Mouse (Mus musculus): ENCODE measurements at regions not wholly inside any gene's neighbourhood (a gene's known extent, or its start where the extent isn't known, plus 50 kb on each side); places are given as distances from the start of the nearest gene placed in this dataset.

DNA sequence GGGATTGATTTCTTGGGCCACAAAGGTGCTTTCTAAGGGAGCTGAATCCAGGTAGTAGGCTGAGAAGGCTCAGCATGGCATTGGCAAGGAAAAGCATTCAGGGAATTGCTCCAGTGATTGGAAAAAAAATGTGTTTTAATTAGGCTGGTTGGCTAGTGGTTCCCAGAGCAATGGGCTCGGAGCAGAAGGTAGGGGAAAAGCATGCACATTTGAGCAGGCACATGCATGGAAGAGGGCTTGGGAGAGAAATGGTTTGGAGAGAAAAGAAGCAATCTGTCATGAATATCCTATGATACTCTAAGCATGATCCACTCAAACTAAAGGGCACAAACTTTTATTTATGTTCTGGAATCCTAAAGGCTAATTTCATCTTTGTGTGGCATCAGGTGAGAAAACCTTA, 150.9 kb upstream of the Ppargc1a start:
- WGBS = 58% methylated on average over 1 of the region's 1 CpGs
- Histone ChIP-seq H3K4me3 (no peak overlapping the region), H3K27me3 (no peaks in the 10 kb centered on the region), H3K27ac (replicated peaks) (no peak overlapping the region), H3K36me3 (no peaks in the 10 kb centered on the region), H3K9me3 (no peaks in the 10 kb centered on the region), H3K4me2 (replicated peaks) (no peak overlapping the region), H3K9ac (replicated peaks) (no peak overlapping the region), H3K4me1 (no peaks in the 10 kb centered on the region)
- ATAC-seq (replicated peaks) = no peak

DNA sequence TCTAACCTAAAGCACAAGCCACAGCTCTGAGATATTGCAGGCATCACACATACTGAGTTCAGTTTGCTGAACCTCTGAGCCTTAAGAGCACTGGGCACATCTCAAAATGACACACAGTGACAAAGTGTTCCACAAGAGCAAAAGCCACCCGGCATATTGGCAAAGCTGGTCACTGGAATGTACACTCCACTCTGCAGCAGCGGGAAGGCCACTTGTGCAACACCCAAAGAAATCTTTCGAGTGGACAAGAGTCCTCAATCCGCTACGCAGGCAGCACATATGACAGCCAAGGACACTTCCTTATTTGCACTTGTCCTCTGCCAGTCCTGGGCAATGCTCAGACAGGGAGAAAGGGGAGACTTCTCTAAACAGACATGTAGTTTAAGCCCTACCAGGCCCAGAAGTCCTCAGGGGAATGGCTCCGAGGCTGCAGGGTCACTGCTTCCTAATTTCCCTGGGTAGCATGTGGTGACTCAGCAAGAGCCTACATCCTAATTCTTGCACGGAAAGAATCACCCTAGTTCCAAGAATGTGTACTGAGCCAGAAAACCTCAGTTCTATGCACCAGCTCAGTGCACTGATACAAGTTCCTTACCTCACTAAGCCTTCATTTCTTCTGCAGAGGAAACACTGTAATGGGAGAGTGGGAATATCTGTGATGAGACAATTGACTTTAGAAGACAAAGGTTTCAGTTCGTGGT, 144.5 kb upstream of the Ppargc1a start:
- Histone ChIP-seq H3K27ac (replicated peaks) (no peak overlapping the region), H3K4me3 (no peak overlapping the region), H3K9me3 (no peaks in the 10 kb centered on the region), H3K36me3 (no peaks in the 10 kb centered on the region), H3K4me1 (no peaks in the 10 kb centered on the region), H3K9ac (replicated peaks) (no peak overlapping the region), H3K4me2 (replicated peaks) (no peak overlapping the region), H3K27me3 (no peaks in the 10 kb centered on the region)
- 85% methylated on average over 8 of the region's 8 CpGs for WGBS
- no peak for ATAC-seq (replicated peaks)

GRCm38 (mm10) chr5:51710664-51711063, 143.1 kb upstream of the Ppargc1a start:
- Histone ChIP-seq H3K27me3 (no peaks in the 10 kb centered on the region), H3K9me3 (no peaks in the 10 kb centered on the region), H3K9ac (replicated peaks) (no peak overlapping the region), H3K4me2 (replicated peaks) (no peak overlapping the region), H3K27ac (replicated peaks) (no peak overlapping the region), H3K36me3 (no peaks in the 10 kb centered on the region), H3K4me1 (no peaks in the 10 kb centered on the region), H3K4me3 (no peak overlapping the region)
- ATAC-seq (replicated peaks) = no peak
- 89% methylated on average over 4 of the region's 4 CpGs for WGBS

DNA sequence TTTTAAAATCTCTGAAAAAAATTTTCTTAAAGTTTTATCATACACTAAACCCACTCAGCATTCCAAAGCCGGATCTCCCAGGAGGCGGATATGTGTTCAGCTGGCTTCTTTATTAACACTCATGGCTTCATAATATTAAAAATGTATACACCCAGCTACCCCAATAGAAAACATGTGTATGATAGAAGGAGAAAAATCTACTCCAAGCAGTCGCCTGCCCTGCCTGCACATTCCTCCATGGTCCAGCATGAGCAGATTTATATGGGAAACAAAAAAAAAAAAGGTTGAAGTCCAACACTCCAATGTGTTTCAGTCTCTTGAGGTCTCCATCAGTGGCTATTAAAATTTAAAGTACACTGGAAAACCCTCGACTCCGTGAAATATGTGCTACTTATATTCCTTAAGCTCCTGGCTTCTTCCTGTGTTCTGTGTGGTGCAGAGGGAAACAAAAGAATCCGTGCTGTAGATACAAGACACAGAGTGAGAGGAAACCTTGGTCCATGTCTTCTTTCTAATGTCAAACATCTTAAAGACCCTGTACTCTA, 142.0 kb upstream of the Ppargc1a start:
- H3K27ac ChIP-seq (replicated peaks) = no peak overlapping the region
- whole genome bisulfite sequencing = 89% methylated on average over 6 of the region's 6 CpGs
- ATAC-seq (replicated peaks) = no peak
- H3K36me3 ChIP-seq = no peaks in the 10 kb centered on the region
- H3K9ac ChIP-seq (replicated peaks) = no peak overlapping the region
- no peaks in the 10 kb centered on the region for H3K9me3 ChIP-seq
- no peaks in the 10 kb centered on the region for H3K27me3 ChIP-seq
- H3K4me2 ChIP-seq (replicated peaks) = no peak overlapping the region
- no peak overlapping the region for H3K4me3 ChIP-seq
- H3K4me1 ChIP-seq = no peaks in the 10 kb centered on the region

GRCm38 (mm10) chr5:51679884-51680283, 112.4 kb upstream of the Ppargc1a start:
- Histone ChIP-seq H3K4me1 (no peaks in the 10 kb centered on the region), H3K9me3 (no peaks in the 10 kb centered on the region), H3K36me3 (no peaks in the 10 kb centered on the region), H3K27me3 (no peaks in the 10 kb centered on the region), H3K9ac (replicated peaks) (no peak overlapping the region), H3K4me3 (no peak overlapping the region), H3K27ac (replicated peaks) (no peak overlapping the region), H3K4me2 (replicated peaks) (no peak overlapping the region)
- ATAC-seq (replicated peaks) = peak; percentile 66
- WGBS = 37% methylated on average over 4 of the region's 4 CpGs

DNA sequence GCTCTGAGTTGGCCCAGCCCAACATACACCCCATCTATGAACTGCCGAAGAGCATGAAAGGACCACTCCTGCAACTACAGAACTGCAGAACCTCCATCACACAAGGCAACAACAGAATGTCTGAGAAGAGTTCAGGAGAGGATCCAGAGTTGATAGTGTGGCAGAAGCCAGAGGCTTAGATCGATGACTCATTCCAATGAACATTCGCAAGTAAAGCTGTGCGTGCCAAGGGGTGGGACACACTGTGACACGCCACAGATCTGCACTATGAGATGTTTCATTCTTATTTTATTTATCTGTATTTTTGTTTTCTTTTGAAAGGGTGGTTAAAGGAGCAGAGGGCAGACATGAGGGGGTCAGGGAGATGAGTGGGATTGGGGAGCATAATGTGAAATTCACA, 103.7 kb upstream of the Ppargc1a start:
- Histone ChIP-seq H3K27ac (replicated peaks) (no peak overlapping the region), H3K9ac (replicated peaks) (no peak overlapping the region), H3K9me3 (no peaks in the 10 kb centered on the region), H3K4me3 (no peak overlapping the region), H3K4me2 (replicated peaks) (no peak overlapping the region), H3K36me3 (no peaks in the 10 kb centered on the region), H3K4me1 (no peaks in the 10 kb centered on the region), H3K27me3 (no peaks in the 10 kb centered on the region)
- no peak for ATAC-seq (replicated peaks)
- WGBS = 94% methylated on average over 5 of the region's 5 CpGs

DNA sequence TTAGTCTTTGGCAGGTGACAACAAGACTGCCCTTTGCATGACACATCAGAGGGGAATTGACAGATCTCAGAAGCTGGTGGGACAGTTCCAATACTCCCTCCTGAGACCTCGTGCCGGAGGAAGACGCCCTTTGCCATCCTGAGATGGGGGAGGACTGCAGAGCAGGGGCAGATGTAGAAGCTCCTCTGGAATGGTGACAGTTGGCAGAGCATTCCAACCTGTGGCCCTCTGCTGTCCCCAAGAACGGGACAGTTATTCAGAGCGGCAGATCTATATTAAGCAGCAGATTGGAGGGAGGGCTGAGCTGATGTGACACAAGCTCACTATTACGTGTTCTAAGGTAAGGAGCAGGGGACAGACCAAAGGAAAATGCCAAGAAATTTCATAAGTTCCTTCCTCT, 97.7 kb upstream of the Ppargc1a start:
- no peaks in the 10 kb centered on the region for H3K27me3 ChIP-seq
- no peaks in the 10 kb centered on the region for H3K9me3 ChIP-seq
- no peak overlapping the region for H3K4me3 ChIP-seq
- no peak overlapping the region for H3K27ac ChIP-seq (replicated peaks)
- no peak overlapping the region for H3K9ac ChIP-seq (replicated peaks)
- WGBS = 84% methylated on average over 6 of the region's 6 CpGs
- no peaks in the 10 kb centered on the region for H3K4me1 ChIP-seq
- no peak for ATAC-seq (replicated peaks)
- no peak overlapping the region for H3K4me2 ChIP-seq (replicated peaks)
- no peaks in the 10 kb centered on the region for H3K36me3 ChIP-seq

DNA sequence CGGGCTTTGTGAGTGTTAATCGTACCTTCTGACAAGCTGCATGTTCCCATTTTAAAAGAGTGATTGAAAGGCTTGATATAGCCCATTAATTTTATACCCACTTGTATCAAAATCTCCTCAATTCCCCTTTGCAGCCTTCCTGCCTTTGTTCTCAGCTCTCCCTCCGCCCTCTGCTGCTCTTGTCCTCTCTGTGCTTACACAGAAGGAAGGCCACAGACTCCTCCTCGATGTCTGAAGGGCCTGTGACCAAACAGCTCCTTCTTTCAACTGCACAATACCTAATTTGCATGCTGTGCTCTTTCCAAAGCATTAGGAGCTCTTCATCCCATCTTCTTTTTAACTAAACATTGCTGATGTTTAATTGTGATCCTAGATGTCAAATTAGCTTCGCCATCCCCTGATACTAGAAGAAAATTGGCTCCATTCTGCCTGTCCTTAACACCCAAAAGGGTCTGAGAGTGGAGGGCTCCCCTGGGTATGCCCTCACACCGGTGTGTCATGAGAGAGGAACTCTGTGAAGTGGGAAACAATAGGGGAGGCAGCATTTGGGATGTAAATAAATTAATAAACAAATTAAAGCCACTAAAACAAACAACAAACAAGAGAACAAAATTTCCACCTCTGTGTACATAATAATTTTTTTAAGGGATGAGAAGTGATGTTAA, 90.8 kb upstream of the Ppargc1a start:
- Histone ChIP-seq H3K9me3 (no peaks in the 10 kb centered on the region), H3K9ac (replicated peaks) (no peak overlapping the region), H3K4me1 (no peaks in the 10 kb centered on the region), H3K36me3 (no peaks in the 10 kb centered on the region), H3K27me3 (no peaks in the 10 kb centered on the region), H3K4me2 (replicated peaks) (no peak overlapping the region), H3K27ac (replicated peaks) (no peak overlapping the region), H3K4me3 (no peak overlapping the region)
- WGBS = 21% methylated on average over 6 of the region's 6 CpGs
- ATAC-seq (replicated peaks) = no peak

DNA sequence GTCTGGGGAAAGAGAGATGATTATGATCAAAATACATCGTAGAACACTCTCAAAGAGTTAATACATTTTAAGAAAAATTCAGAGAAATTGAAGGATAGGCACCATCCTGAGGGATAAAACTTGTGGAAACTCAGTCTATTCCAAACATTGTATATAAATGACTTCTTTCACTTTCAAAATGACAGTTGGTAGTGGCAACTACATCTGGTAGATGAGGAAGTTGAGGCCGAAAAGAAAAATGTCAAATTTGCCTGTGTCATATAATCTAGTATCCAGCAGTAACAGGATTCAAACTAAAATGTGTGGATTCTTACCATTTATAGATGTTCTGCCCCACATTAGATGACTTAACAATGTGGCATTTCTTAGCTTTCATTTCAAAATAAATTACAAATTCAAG, 86.0 kb upstream of the Ppargc1a start:
- Histone ChIP-seq H3K4me3 (no peak overlapping the region), H3K27ac (replicated peaks) (no peak overlapping the region), H3K9ac (replicated peaks) (no peak overlapping the region), H3K27me3 (no peaks in the 10 kb centered on the region), H3K4me1 (no peaks in the 10 kb centered on the region), H3K9me3 (no peaks in the 10 kb centered on the region), H3K4me2 (replicated peaks) (no peak overlapping the region), H3K36me3 (no peaks in the 10 kb centered on the region)
- WGBS = 90% methylated on average over 2 of the region's 2 CpGs
- no peak for ATAC-seq (replicated peaks)

DNA sequence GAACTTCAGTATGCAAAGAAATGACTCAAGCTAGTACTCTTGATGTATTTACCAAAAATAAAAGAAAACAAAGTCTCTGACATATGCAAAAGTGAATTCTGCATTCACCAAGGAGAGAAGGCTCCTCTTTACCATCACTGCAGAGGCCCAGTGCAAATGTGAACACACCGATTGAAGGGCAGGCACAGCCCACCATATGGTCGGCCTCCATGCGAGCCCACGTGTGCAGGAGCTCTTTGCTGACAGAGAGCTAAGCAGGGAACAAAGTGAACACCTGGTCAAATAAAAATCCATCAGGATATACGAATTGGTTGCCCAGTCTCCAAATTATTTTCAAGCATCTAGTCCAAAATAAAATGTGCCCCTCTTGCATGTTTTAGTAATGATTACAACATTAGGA, 56.9 kb upstream of the Ppargc1a start:
- H3K9me3 ChIP-seq = no peaks in the 10 kb centered on the region
- no peak for ATAC-seq (replicated peaks)
- 65% methylated on average over 5 of the region's 5 CpGs for WGBS
- no peak overlapping the region for H3K9ac ChIP-seq (replicated peaks)
- H3K36me3 ChIP-seq = no peaks in the 10 kb centered on the region
- no peaks in the 10 kb centered on the region for H3K27me3 ChIP-seq
- H3K4me3 ChIP-seq = no peak overlapping the region
- no peak overlapping the region for H3K4me2 ChIP-seq (replicated peaks)
- no peaks in the 10 kb centered on the region for H3K4me1 ChIP-seq
- H3K27ac ChIP-seq (replicated peaks) = no peak overlapping the region

Measured in forebrain, embryonic 15.5 days (tissue).